Mouse (Mus musculus): ENCODE measurements at regions not wholly inside any gene's neighbourhood (a gene's known extent, or its start where the extent isn't known, plus 50 kb on each side); places are given as distances from the start of the nearest gene placed in this dataset.
A peak's percentile ranks its signal among the peaks of the same experiment; 100 is the strongest.

- peak; percentile 26 to 52 for DNase-seq (ENCODE audit: low read depth in 1 of 2, low spot score in 2 of 2)
- TF ChIP-seq POLR2A (IDR thresholded peaks at IDR 0.05; ENCODE audit: low read depth, low read length) (no peak), CTCF (IDR thresholded peaks at IDR 0.05; ENCODE audit: extremely low read depth, insufficient read depth, insufficient read length, insufficient replicate concordance) (no peak)
These were observed 246.0 kb downstream of the Tle4 start for GRCm38 (mm10) chr19:14351728-14352340.

DNA sequence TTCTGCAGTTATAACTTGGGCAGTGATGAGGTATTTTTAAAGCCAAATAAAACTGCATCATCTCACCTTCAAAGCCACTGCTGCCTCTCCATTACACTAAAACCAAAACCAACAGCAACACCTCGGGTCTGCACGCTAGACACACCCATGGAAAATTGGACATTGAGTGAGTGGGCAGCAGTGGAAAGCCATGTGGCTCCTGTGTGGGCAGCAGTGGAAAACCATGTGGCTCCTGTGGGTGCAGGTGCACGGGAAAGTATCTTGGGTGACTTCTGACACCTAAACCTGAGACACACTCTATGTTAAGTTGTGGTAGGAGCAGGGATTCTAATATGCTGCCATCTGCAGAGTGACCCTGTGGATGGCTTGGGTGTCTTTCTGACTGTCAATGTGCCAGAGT lies 245.3 kb downstream of the Tle4 start:
- H3K27ac ChIP-seq (ENCODE audit: insufficient read depth, low read length), result peak overlapping the region; percentile 44
- no peaks in the 10 kb centered on the region for H3K27me3 ChIP-seq (ENCODE audit: control insufficient read depth, insufficient read depth, low read length)
- DNase-seq (ENCODE audit: low read depth in 1 of 2, low spot score in 2 of 2), result peak in 1 of 2 experiments; percentile 22
- 27% methylated on average over 3 of the region's 3 CpGs for WGBS
- no peaks in the 10 kb centered on the region for H3K36me3 ChIP-seq (ENCODE audit: control insufficient read depth, insufficient read depth, low read length)
- no peak overlapping the region for H3K4me3 ChIP-seq (ENCODE audit: extremely low read depth, insufficient read depth, insufficient read length)
- peaks cover 10% of the 10 kb centered on the region; the same call in 1 of the 2 replicates for H3K4me1 ChIP-seq (ENCODE audit: control insufficient read depth, insufficient read depth, insufficient read length)
- TF ChIP-seq CTCF (IDR thresholded peaks at IDR 0.05; ENCODE audit: extremely low read depth, insufficient read depth, insufficient read length, insufficient replicate concordance), result no peak
- no peak for TF ChIP-seq POLR2A (IDR thresholded peaks at IDR 0.05; ENCODE audit: low read depth, low read length)

More at GRCm38 (mm10) chr19:14351728-14352340, 246.0 kb downstream of the Tle4 start:
- H3K4me3 ChIP-seq (ENCODE audit: extremely low read depth, insufficient read depth, insufficient read length), result no peak overlapping the region
- H3K4me1 ChIP-seq (ENCODE audit: control insufficient read depth, insufficient read depth, insufficient read length), result peaks cover 10% of the 10 kb centered on the region; the same call in 1 of the 2 replicates
- no peaks in the 10 kb centered on the region for H3K27me3 ChIP-seq (ENCODE audit: control insufficient read depth, insufficient read depth, low read length)
- WGBS, result 17% methylated on average over 4 of the region's 4 CpGs
- H3K27ac ChIP-seq (ENCODE audit: insufficient read depth, low read length), result peak overlapping the region; percentile 82
- no peaks in the 10 kb centered on the region for H3K36me3 ChIP-seq (ENCODE audit: control insufficient read depth, insufficient read depth, low read length)

GRCm38 (mm10) chr19:14353151-14353550 lies 244.7 kb downstream of the Tle4 start:
- no peak overlapping the region for H3K4me3 ChIP-seq (ENCODE audit: extremely low read depth, insufficient read depth, insufficient read length)
- no peak for DNase-seq (ENCODE audit: low read depth in 1 of 2, low spot score in 2 of 2)
- no peaks in the 10 kb centered on the region for H3K36me3 ChIP-seq (ENCODE audit: control insufficient read depth, insufficient read depth, low read length)
- no peaks in the 10 kb centered on the region for H3K27me3 ChIP-seq (ENCODE audit: control insufficient read depth, insufficient read depth, low read length)
- 79% methylated on average over 4 of the region's 4 CpGs for WGBS
- no peak overlapping the region for H3K27ac ChIP-seq (ENCODE audit: insufficient read depth, low read length)
- TF ChIP-seq CTCF (IDR thresholded peaks at IDR 0.05; ENCODE audit: extremely low read depth, insufficient read depth, insufficient read length, insufficient replicate concordance) (no peak), POLR2A (IDR thresholded peaks at IDR 0.05; ENCODE audit: low read depth, low read length) (no peak)
- H3K4me1 ChIP-seq (ENCODE audit: control insufficient read depth, insufficient read depth, insufficient read length), result peaks cover 10% of the 10 kb centered on the region; the same call in 1 of the 2 replicates

- 86% methylated on average over 2 of the region's 2 CpGs for WGBS
- TF ChIP-seq POLR2A (IDR thresholded peaks at IDR 0.05; ENCODE audit: low read depth, low read length) (no peak), CTCF (IDR thresholded peaks at IDR 0.05; ENCODE audit: extremely low read depth, insufficient read depth, insufficient read length, insufficient replicate concordance) (no peak)
These were observed 242.7 kb downstream of the Tle4 start for GRCm38 (mm10) chr19:14355128-14355527.

GRCm38 (mm10) chr19:14355946-14356345 lies 241.9 kb downstream of the Tle4 start:
- H3K27me3 ChIP-seq (ENCODE audit: control insufficient read depth, insufficient read depth, low read length), result no peaks in the 10 kb centered on the region
- no peaks in the 10 kb centered on the region for H3K36me3 ChIP-seq (ENCODE audit: control insufficient read depth, insufficient read depth, low read length)
- TF ChIP-seq CTCF (IDR thresholded peaks at IDR 0.05; ENCODE audit: extremely low read depth, insufficient read depth, insufficient read length, insufficient replicate concordance) (no peak), POLR2A (IDR thresholded peaks at IDR 0.05; ENCODE audit: low read depth, low read length) (no peak)
- H3K4me1 ChIP-seq (ENCODE audit: control insufficient read depth, insufficient read depth, insufficient read length), result peaks cover 13% of the 10 kb centered on the region; the same call in 1 of the 2 replicates
- no peak overlapping the region for H3K4me3 ChIP-seq (ENCODE audit: extremely low read depth, insufficient read depth, insufficient read length)
- DNase-seq (ENCODE audit: low read depth in 1 of 2, low spot score in 2 of 2), result no peak
- no peak overlapping the region for H3K27ac ChIP-seq (ENCODE audit: insufficient read depth, low read length)

More at GRCm38 (mm10) chr19:14355128-14355527, 242.7 kb downstream of the Tle4 start:
- no peaks in the 10 kb centered on the region for H3K27me3 ChIP-seq (ENCODE audit: control insufficient read depth, insufficient read depth, low read length)
- DNase-seq (ENCODE audit: low read depth in 1 of 2, low spot score in 2 of 2), result no peak
- H3K27ac ChIP-seq (ENCODE audit: insufficient read depth, low read length), result no peak overlapping the region
- H3K4me3 ChIP-seq (ENCODE audit: extremely low read depth, insufficient read depth, insufficient read length), result no peak overlapping the region
- no peaks in the 10 kb centered on the region for H3K36me3 ChIP-seq (ENCODE audit: control insufficient read depth, insufficient read depth, low read length)
- peaks cover 10% of the 10 kb centered on the region; the same call in 1 of the 2 replicates for H3K4me1 ChIP-seq (ENCODE audit: control insufficient read depth, insufficient read depth, insufficient read length)

- 39% methylated on average over 5 of the region's 5 CpGs for WGBS
- H3K27ac ChIP-seq (ENCODE audit: insufficient read depth, low read length), result no peak overlapping the region
- peaks cover 5% of the 10 kb centered on the region; the same call in 1 of the 2 replicates for H3K4me1 ChIP-seq (ENCODE audit: control insufficient read depth, insufficient read depth, insufficient read length)
- DNase-seq (ENCODE audit: low read depth in 1 of 2, low spot score in 2 of 2), result no peak
- H3K27me3 ChIP-seq (ENCODE audit: control insufficient read depth, insufficient read depth, low read length), result no peaks in the 10 kb centered on the region
- H3K4me3 ChIP-seq (ENCODE audit: extremely low read depth, insufficient read depth, insufficient read length), result no peak overlapping the region
- TF ChIP-seq CTCF (IDR thresholded peaks at IDR 0.05; ENCODE audit: extremely low read depth, insufficient read depth, insufficient read length, insufficient replicate concordance), result no peak
- no peak for TF ChIP-seq POLR2A (IDR thresholded peaks at IDR 0.05; ENCODE audit: low read depth, low read length)
- H3K36me3 ChIP-seq (ENCODE audit: control insufficient read depth, insufficient read depth, low read length), result no peaks in the 10 kb centered on the region
These were observed 237.2 kb downstream of the Tle4 start for GRCm38 (mm10) chr19:14360611-14361010.

DNA sequence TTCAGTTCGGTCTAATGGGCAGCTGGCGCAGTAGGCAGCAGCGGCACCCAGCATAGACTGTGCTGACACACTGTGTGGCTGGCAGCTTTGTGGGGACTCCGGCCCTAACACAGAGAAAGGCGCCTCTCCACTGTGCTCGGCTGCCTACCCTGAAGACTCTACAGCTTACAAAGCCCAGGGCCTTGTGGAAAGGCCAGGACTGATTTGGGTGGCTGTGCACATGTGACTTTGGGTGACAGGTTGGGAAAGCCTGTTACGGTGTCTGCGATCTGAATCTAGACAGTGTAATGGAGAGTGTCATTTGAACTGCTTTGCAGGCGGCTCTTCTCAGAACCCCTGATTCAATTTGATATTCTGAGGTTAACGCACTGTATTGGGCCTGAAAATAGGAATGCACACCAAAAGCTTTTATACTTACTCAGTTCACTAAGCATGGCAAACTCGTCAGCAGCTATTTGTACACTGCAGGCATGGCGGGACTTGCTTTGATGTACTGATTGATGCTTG lies 228.7 kb downstream of the Tle4 start:
- TF ChIP-seq CTCF (IDR thresholded peaks at IDR 0.05; ENCODE audit: extremely low read depth, insufficient read depth, insufficient read length, insufficient replicate concordance) (no peak), POLR2A (IDR thresholded peaks at IDR 0.05; ENCODE audit: low read depth, low read length) (no peak)
- no peaks in the 10 kb centered on the region for H3K36me3 ChIP-seq (ENCODE audit: control insufficient read depth, insufficient read depth, low read length)
- H3K4me3 ChIP-seq (ENCODE audit: extremely low read depth, insufficient read depth, insufficient read length), result no peak overlapping the region
- no peaks in the 10 kb centered on the region for H3K4me1 ChIP-seq (ENCODE audit: control insufficient read depth, insufficient read depth, insufficient read length)
- WGBS, result 92% methylated on average over 12 of the region's 12 CpGs
- no peak overlapping the region for H3K27ac ChIP-seq (ENCODE audit: insufficient read depth, low read length)
- no peak for DNase-seq (ENCODE audit: low read depth in 1 of 2, low spot score in 2 of 2)
- H3K27me3 ChIP-seq (ENCODE audit: control insufficient read depth, insufficient read depth, low read length), result no peaks in the 10 kb centered on the region

Data from spleen, adult 2 months (tissue).